Mouse (Mus musculus) telencephalon, adult 2 months (tissue): ENCODE data around the gene Gm10722.
"Not testable (repeated sequence)": the region's sequence is repeated elsewhere in the genome, so short reads cannot be mapped to it uniquely, and the experiment has no call there.

Experiments
- DNase-seq: peaks from one replicate; pipeline ENCODE4 v3.0.0-alpha.2; 2011; ENCODE audit warnings: low read depth, low spot score

The Gm10722 gene

GRCm38 (mm10) chr9:3000445-3000972 is at the start of gene Gm10722:
TSS of gene Gm10722 (plus strand) at chr9:3000922.
- not testable (repeated sequence) for DNase-seq

- DNase-seq = not testable (repeated sequence)
These were observed 284 bp downstream of the Gm10722 start for GRCm38 (mm10) chr9:3001006-3001405.

GRCm38 (mm10) chr9:3001948-3002659 is 1.4 kb downstream of the Gm10722 start:
- not testable (repeated sequence) for DNase-seq

- not testable (repeated sequence) for DNase-seq
These were observed 2.2 kb downstream of the Gm10722 start, which contains the start of gene Gm11168 for GRCm38 (mm10) chr9:3002794-3003396. TSS of gene Gm11168 (plus strand) at chr9:3003346.

- DNase-seq = not testable (repeated sequence)
These were observed 5.5 kb downstream of the Gm10722 start for GRCm38 (mm10) chr9:3006179-3006578.

- not testable (repeated sequence) for DNase-seq
These were observed 5.9 kb downstream of the Gm10722 start for GRCm38 (mm10) chr9:3006636-3007035.

- not testable (repeated sequence) for DNase-seq
These were observed 6.5 kb downstream of the Gm10722 start for GRCm38 (mm10) chr9:3007272-3007671.

- DNase-seq = not testable (repeated sequence)
These were observed 8.6 kb downstream of the Gm10722 start for GRCm38 (mm10) chr9:3009331-3009730.

GRCm38 (mm10) chr9:3012054-3012621 is 11.4 kb downstream of the Gm10722 start:
- DNase-seq = not testable (repeated sequence)

GRCm38 (mm10) chr9:3012733-3013279 is 12.1 kb downstream of the Gm10722 start, which contains the start of gene Gm10721:
TSS of gene Gm10721 (plus strand) at chr9:3013140.
- DNase-seq = not testable (repeated sequence)

GRCm38 (mm10) chr9:3015354-3015753 is 14.6 kb downstream of the Gm10722 start, which contains the start of gene Gm10720:
TSS of gene Gm10720 (plus strand) at chr9:3015654.
- not testable (repeated sequence) for DNase-seq

- not testable (repeated sequence) for DNase-seq
These were observed 15.2 kb downstream of the Gm10722 start for GRCm38 (mm10) chr9:3015896-3016295.

- DNase-seq = not testable (repeated sequence)
These were observed 16.4 kb downstream of the Gm10722 start, which contains the start of gene Gm10719 for GRCm38 (mm10) chr9:3017108-3017507. TSS of gene Gm10719 (plus strand) at chr9:3017408.

GRCm38 (mm10) chr9:3018944-3019343 is 18.2 kb downstream of the Gm10722 start:
- not testable (repeated sequence) for DNase-seq

GRCm38 (mm10) chr9:3019835-3020727 is 19.4 kb downstream of the Gm10722 start:
- DNase-seq = not testable (repeated sequence)

- DNase-seq = not testable (repeated sequence)
These were observed 21.7 kb downstream of the Gm10722 start for GRCm38 (mm10) chr9:3022316-3023008.

GRCm38 (mm10) chr9:3023312-3023984 is 22.7 kb downstream of the Gm10722 start, which contains the start of gene Gm10718:
TSS of gene Gm10718 (plus strand) at chr9:3023547.
- DNase-seq = not testable (repeated sequence)

GRCm38 (mm10) chr9:3023985-3024648 is 23.4 kb downstream of the Gm10722 start:
- DNase-seq = not testable (repeated sequence)
